Mouse (Mus musculus): Measurements from ENCODE around the gene Abcc5. TPM values are rescaled to one million over a fixed set of nuclear protein-coding genes. Genes with fewer than 3 reads are reported as not detected.
"Not testable (repeated sequence)": the region's sequence is repeated elsewhere in the genome, so short reads cannot be mapped to it uniquely, and the experiment has no call there.

Gene Abcc5
- polyA plus RNA-seq, 1 experiment from 2014 or later, result 63.5 TPM

DNA sequence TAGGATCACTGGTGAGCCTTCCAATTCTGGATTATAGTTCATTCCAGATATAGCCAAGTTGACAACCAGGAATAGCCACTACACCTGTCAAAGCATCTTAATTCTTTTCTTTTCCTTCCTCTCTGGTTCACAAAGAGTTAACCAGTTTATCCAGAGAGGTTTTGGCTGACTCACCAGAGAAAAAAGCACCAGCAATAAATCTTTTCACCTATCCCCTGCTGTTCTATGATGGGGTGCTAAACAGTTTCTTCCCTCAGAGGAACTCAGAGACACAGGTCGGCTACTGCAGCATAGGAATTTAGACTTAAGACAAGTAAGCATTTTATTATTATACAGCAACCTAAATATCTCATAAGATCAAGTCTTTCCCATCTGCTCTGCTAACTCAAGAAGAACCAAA, 29.9 kb upstream of the Abcc5 start:
- Histone ChIP-seq H3K36me3 (ENCODE audit: control insufficient read depth, insufficient read depth, low read length) (no peaks in the 10 kb centered on the region), H3K27ac (replicated peaks; ENCODE audit: low read depth, low read length) (no peak overlapping the region), H3K9ac (ENCODE audit: low read depth, low read length) (no peak overlapping the region), H3K27me3 (replicated peaks; ENCODE audit: control insufficient read depth, insufficient read depth, low read length) (no peaks in the 10 kb centered on the region), H3K9me3 (ENCODE audit: control insufficient read depth, low read length) (no peaks in the 10 kb centered on the region), H3K4me2 (ENCODE audit: low read depth, low read length) (no peak overlapping the region), H3K4me3 (ENCODE audit: low read depth, low read length) (no peak overlapping the region), H3K4me1 (ENCODE audit: control insufficient read depth, insufficient read depth, low read length) (no peaks in the 10 kb centered on the region)
- WGBS, result 28% methylated on average over 1 of the region's 1 CpGs
- ATAC-seq (ENCODE audit: low read depth), result no peak
- DNase-seq (ENCODE audit: low spot score), result no peak

DNA sequence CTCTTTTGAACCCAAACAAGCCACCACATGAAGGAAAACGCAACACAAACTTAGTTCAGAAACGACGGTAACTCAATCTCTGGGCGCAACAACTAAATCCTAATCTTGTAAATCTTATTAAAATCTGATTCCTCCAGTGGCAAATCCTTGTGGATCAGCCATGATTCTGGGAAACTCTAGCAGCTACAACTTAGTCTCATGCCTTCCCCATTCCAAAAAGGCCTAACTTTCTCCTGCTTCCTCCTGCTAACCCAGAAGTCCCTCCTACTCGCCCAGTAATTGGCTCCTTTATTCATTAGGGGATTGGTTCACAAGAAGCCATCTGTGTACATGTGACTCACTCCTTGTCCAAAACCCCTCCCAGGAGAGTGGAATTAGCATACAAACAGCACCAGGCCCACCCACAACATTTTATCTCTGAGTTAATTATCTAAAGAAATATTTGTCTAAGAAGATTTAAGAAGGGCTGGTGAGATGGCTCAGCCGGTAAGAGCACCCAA, 28.0 kb upstream of the Abcc5 start:
- DNase-seq (ENCODE audit: low spot score) (no peak), ATAC-seq (ENCODE audit: low read depth) (no peak)
- H3K9me3 ChIP-seq (ENCODE audit: control insufficient read depth, low read length), result no peaks in the 10 kb centered on the region
- H3K9ac ChIP-seq (ENCODE audit: low read depth, low read length), result no peak overlapping the region
- WGBS, result 87% methylated on average over 6 of the region's 6 CpGs
- no peak overlapping the region for H3K4me2 ChIP-seq (ENCODE audit: low read depth, low read length)
- H3K4me3 ChIP-seq (ENCODE audit: low read depth, low read length), result no peak overlapping the region
- H3K4me1 ChIP-seq (ENCODE audit: control insufficient read depth, insufficient read depth, low read length), result no peaks in the 10 kb centered on the region
- H3K27ac ChIP-seq (replicated peaks; ENCODE audit: low read depth, low read length), result no peak overlapping the region
- no peaks in the 10 kb centered on the region for H3K36me3 ChIP-seq (ENCODE audit: control insufficient read depth, insufficient read depth, low read length)
- H3K27me3 ChIP-seq (replicated peaks; ENCODE audit: control insufficient read depth, insufficient read depth, low read length), result no peaks in the 10 kb centered on the region

DNA sequence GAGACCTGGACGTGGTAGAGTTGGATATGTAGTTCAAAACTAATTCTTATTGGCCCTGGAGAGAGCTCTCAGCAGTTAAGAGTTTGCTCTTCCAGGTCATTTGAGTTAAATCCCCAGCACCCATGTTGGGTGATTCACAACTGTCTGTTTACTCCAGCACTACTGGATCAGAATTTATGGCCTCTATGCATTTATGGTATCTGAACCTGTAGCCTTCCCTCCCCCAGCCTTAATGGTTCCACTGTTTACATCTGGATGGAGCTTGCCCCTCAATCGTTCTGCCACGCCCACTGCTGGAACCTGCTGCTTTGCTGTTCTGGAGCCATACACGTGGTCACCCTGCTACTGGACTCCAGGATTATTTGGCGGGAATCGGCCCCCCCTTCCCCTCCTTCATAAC, 25.6 kb upstream of the Abcc5 start:
- Histone ChIP-seq H3K9ac (ENCODE audit: low read depth, low read length) (no peak overlapping the region), H3K4me3 (ENCODE audit: low read depth, low read length) (no peak overlapping the region), H3K36me3 (ENCODE audit: control insufficient read depth, insufficient read depth, low read length) (no peaks in the 10 kb centered on the region), H3K9me3 (ENCODE audit: control insufficient read depth, low read length) (no peaks in the 10 kb centered on the region), H3K27ac (replicated peaks; ENCODE audit: low read depth, low read length) (no peak overlapping the region), H3K27me3 (replicated peaks; ENCODE audit: control insufficient read depth, insufficient read depth, low read length) (no peaks in the 10 kb centered on the region), H3K4me2 (ENCODE audit: low read depth, low read length) (no peak overlapping the region), H3K4me1 (ENCODE audit: control insufficient read depth, insufficient read depth, low read length) (no peaks in the 10 kb centered on the region)
- DNase-seq (ENCODE audit: low spot score) (no peak), ATAC-seq (ENCODE audit: low read depth) (no peak)
- WGBS, result 79% methylated on average over 6 of the region's 6 CpGs

DNA sequence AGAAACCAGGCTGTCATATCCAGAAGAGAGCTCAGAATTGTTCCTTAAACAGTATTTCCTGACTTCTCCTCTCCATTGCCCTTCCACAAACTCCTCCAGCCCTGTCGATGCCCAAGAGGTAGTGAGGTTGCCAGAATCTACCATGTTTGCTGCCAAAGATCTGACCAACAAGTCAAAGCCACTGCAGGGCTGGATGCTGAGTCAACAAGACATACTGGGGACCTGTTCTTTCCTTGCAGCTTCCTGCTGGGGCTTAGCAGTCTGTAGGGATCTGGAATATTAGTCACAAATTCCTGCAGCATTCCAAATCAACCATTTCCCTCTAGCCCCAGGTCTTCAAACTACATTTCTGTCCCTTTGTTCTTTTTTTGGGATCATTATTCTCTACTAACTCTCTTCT, 19.7 kb upstream of the Abcc5 start:
- WGBS, result 86% methylated on average over 1 of the region's 1 CpGs
- Histone ChIP-seq H3K9ac (ENCODE audit: low read depth, low read length) (no peak overlapping the region), H3K4me1 (ENCODE audit: control insufficient read depth, insufficient read depth, low read length) (no peaks in the 10 kb centered on the region), H3K4me3 (ENCODE audit: low read depth, low read length) (no peak overlapping the region), H3K27ac (replicated peaks; ENCODE audit: low read depth, low read length) (no peak overlapping the region), H3K4me2 (ENCODE audit: low read depth, low read length) (no peak overlapping the region), H3K27me3 (replicated peaks; ENCODE audit: control insufficient read depth, insufficient read depth, low read length) (no peaks in the 10 kb centered on the region), H3K36me3 (ENCODE audit: control insufficient read depth, insufficient read depth, low read length) (no peaks in the 10 kb centered on the region), H3K9me3 (ENCODE audit: control insufficient read depth, low read length) (no peaks in the 10 kb centered on the region)
- ATAC-seq (ENCODE audit: low read depth) (no peak), DNase-seq (ENCODE audit: low spot score) (no peak)

DNA sequence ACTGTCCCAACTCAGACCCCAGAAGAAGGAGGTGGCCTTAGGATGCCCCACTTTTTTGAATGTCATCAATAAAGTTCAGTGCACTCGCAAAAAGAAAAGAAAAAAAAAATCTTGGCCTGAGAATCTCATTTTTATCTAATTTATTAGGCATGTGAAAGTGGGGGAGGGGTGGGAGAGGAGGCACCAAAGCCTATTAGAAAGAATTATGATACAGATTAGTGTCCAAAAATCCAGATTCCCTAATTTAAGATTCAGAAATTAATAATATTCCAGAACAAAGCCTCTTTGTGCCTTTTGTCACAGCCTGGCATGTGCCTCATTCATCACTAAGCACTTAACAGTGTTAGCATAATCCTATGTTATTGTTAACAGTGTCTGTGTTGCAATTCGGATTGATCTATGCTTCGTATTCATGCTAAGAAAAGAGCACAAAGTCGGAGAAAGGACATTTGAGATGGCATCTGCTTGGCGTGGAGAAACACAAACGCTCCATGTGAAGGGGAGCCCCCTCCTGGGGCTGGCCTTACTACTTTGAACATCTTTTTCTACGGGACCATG, 18.7 kb upstream of the Abcc5 start:
- Histone ChIP-seq H3K4me3 (ENCODE audit: low read depth, low read length) (no peak overlapping the region), H3K36me3 (ENCODE audit: control insufficient read depth, insufficient read depth, low read length) (no peaks in the 10 kb centered on the region), H3K4me1 (ENCODE audit: control insufficient read depth, insufficient read depth, low read length) (no peaks in the 10 kb centered on the region), H3K9me3 (ENCODE audit: control insufficient read depth, low read length) (no peaks in the 10 kb centered on the region), H3K27ac (replicated peaks; ENCODE audit: low read depth, low read length) (no peak overlapping the region), H3K9ac (ENCODE audit: low read depth, low read length) (no peak overlapping the region), H3K27me3 (replicated peaks; ENCODE audit: control insufficient read depth, insufficient read depth, low read length) (no peaks in the 10 kb centered on the region), H3K4me2 (ENCODE audit: low read depth, low read length) (no peak overlapping the region)
- 64% methylated on average over 7 of the region's 7 CpGs for WGBS
- no peak for ATAC-seq (ENCODE audit: low read depth)
- DNase-seq (ENCODE audit: low spot score), result no peak

DNA sequence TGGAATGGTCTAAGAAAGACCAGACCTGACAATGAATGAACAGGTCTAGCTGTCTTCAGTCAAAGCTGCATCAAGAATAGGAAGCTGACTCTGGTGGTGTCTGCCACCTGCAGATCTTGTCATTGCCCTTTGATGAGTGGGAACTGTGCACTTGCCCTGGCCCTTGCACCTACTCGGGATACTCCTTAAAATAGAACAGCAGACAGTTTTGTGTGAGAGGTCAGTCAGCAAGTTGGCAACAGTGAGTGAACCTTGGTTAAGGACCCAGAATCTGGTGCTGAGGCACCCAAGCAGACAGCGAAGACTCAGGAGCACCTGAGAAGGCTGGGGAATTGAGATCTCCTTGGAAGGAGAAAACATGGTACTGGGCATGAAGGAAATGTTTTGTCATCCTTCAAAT, 16.7 kb upstream of the Abcc5 start:
- ATAC-seq (ENCODE audit: low read depth), result no peak

DNA sequence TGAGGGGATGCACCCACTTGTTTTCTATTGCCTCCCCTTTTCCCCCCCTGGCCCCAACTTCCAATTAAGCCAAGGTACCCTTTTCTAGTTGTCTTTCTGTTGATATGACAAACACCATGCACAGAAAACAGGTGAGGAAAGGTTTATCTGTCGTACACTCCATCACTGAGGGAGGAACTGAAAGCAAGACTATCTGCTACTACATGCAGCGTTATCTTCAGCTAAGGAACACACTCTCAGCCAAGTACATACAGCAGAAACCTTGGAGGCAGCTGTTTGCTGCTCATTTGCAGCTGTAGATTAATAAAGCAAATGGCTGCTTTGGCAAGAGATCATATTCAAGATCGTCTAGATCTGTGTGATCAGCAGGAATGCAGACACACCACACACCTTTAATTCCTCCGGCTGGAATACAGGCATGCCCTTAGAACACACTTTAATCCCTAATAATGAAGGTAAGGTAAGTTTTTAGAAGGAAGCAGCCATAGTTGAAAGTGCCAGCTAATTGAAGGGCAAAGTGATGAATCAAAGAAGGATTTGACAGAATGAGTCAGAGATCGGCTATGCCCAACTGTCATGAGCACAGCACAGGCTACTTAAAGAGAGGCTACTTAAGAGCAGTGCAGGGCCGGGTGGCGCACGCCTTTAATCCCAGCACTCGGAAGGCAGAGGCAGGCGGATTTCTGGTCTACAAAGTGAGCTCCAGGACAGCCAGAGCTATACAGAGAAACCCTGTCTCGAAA, 12.7 kb upstream of the Abcc5 start:
- H3K4me3 ChIP-seq (ENCODE audit: low read depth, low read length), result no peak overlapping the region
- H3K4me1 ChIP-seq (ENCODE audit: control insufficient read depth, insufficient read depth, low read length), result no peaks in the 10 kb centered on the region
- H3K27ac ChIP-seq (replicated peaks; ENCODE audit: low read depth, low read length), result no peak overlapping the region
- H3K9me3 ChIP-seq (ENCODE audit: control insufficient read depth, low read length), result no peaks in the 10 kb centered on the region
- H3K9ac ChIP-seq (ENCODE audit: low read depth, low read length), result no peak overlapping the region
- no peaks in the 10 kb centered on the region; the same call in 1 of the 2 replicates for H3K27me3 ChIP-seq (replicated peaks; ENCODE audit: control insufficient read depth, insufficient read depth, low read length)
- 82% methylated on average over 11 of the region's 11 CpGs for WGBS
- no peak for DNase-seq (ENCODE audit: low spot score)
- H3K36me3 ChIP-seq (ENCODE audit: control insufficient read depth, insufficient read depth, low read length), result no peaks in the 10 kb centered on the region
- no peak for ATAC-seq (ENCODE audit: low read depth)
- no peak overlapping the region for H3K4me2 ChIP-seq (ENCODE audit: low read depth, low read length)

More for the DNA sequence above, 16.7 kb upstream of the Abcc5 start:
- Histone ChIP-seq H3K4me1 (ENCODE audit: control insufficient read depth, insufficient read depth, low read length) (no peaks in the 10 kb centered on the region), H3K27ac (replicated peaks; ENCODE audit: low read depth, low read length) (no peak overlapping the region), H3K4me2 (ENCODE audit: low read depth, low read length) (no peak overlapping the region), H3K27me3 (replicated peaks; ENCODE audit: control insufficient read depth, insufficient read depth, low read length) (no peaks in the 10 kb centered on the region), H3K9ac (ENCODE audit: low read depth, low read length) (no peak overlapping the region), H3K9me3 (ENCODE audit: control insufficient read depth, low read length) (no peaks in the 10 kb centered on the region), H3K36me3 (ENCODE audit: control insufficient read depth, insufficient read depth, low read length) (no peaks in the 10 kb centered on the region), H3K4me3 (ENCODE audit: low read depth, low read length) (no peak overlapping the region)
- 93% methylated on average over 2 of the region's 2 CpGs for WGBS
- DNase-seq (ENCODE audit: low spot score), result no peak

DNA sequence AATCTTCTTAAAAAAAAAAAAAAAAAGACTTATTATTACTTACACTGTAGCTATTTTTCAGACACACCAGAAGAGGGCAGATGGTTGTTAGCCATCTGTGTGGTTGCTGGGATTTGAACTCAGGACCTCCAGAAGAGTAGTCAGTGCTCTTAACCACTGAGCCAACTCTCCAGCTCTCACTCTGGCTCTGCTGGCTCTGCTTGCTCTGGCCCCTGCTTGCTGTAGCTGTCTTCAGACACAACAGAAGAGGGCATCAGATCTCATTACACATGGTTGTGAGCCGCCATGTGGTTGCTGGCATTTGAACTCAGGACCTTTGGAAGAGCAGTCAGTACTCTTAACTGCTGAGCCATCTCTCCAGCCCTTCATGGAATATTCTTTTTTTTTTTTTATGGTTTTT, 11.9 kb upstream of the Abcc5 start:
- not testable (repeated sequence) for H3K4me1 ChIP-seq (ENCODE audit: control insufficient read depth, insufficient read depth, low read length); H3K27me3 ChIP-seq (replicated peaks; ENCODE audit: control insufficient read depth, insufficient read depth, low read length); H3K36me3 ChIP-seq (ENCODE audit: control insufficient read depth, insufficient read depth, low read length); H3K4me2 ChIP-seq (ENCODE audit: low read depth, low read length); H3K9me3 ChIP-seq (ENCODE audit: control insufficient read depth, low read length); H3K9ac ChIP-seq (ENCODE audit: low read depth, low read length); DNase-seq (ENCODE audit: low spot score); H3K4me3 ChIP-seq (ENCODE audit: low read depth, low read length); H3K27ac ChIP-seq (replicated peaks; ENCODE audit: low read depth, low read length); ATAC-seq (ENCODE audit: low read depth)
- WGBS, result 75% methylated on average over 1 of the region's 1 CpGs

DNA sequence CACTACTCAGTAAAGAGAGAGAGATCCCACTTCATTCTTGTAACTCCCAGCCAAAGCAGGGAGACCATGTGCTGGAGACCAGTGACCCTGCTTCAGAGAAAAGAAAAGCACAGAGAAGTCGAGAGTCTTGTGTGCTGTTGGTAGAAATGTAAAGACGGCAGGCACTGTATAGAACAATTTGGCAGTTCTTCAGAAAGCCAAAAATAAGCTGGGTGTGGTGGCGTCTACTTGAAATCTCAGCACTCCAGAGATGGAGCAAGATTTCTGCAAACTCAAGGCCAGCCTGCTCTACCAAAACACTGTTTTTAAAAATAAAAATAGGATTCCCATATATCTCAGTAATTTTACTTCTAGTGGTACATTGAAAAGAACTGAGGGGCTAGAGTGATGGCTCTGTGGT, 10.1 kb upstream of the Abcc5 start:
- Histone ChIP-seq H3K4me1 (ENCODE audit: control insufficient read depth, insufficient read depth, low read length) (no peaks in the 10 kb centered on the region), H3K4me3 (ENCODE audit: low read depth, low read length) (no peak overlapping the region), H3K9ac (ENCODE audit: low read depth, low read length) (no peak overlapping the region), H3K27me3 (replicated peaks; ENCODE audit: control insufficient read depth, insufficient read depth, low read length) (no peaks in the 10 kb centered on the region; the same call in 1 of the 2 replicates), H3K36me3 (ENCODE audit: control insufficient read depth, insufficient read depth, low read length) (no peaks in the 10 kb centered on the region), H3K9me3 (ENCODE audit: control insufficient read depth, low read length) (no peaks in the 10 kb centered on the region), H3K4me2 (ENCODE audit: low read depth, low read length) (no peak overlapping the region), H3K27ac (replicated peaks; ENCODE audit: low read depth, low read length) (no peak overlapping the region)
- DNase-seq (ENCODE audit: low spot score) (no peak), ATAC-seq (ENCODE audit: low read depth) (no peak)
- 86% methylated on average over 3 of the region's 3 CpGs for WGBS

All from embryonic facial prominence, embryonic 14.5 days (tissue).